Mouse (Mus musculus) midbrain, embryonic 11.5 days (tissue): ENCODE measurements at regions not wholly inside any gene's neighbourhood (a gene's known extent, or its start where the extent isn't known, plus 50 kb on each side); places are given as distances from the start of the nearest gene placed in this dataset.
"Not testable (repeated sequence)": the region's sequence is repeated elsewhere in the genome, so short reads cannot be mapped to it uniquely, and the experiment has no call there.

Experiments used
- ATAC-seq: fragments of 200-750 bp; cut with Nextera tagmentation; 2 replicates; pipeline ENCODE4 v1.8.0; 2017; ENCODE audit warnings: moderate TSS enrichment, moderate library complexity; ENCODE audit not compliant: low FRiP score
- DNase-seq: peaks from one replicate; pipeline ENCODE4 v3.0.0; 2015; ENCODE audit warnings: low spot score; ENCODE audit errors: missing footprints
- H3K27ac ChIP-seq: fragments of 300-500 bp; sonication (generic); 2 replicates; pipeline ENCODE4 v1.5.1; 2014; ENCODE audit warnings: low read depth, low read length
- H3K27me3 ChIP-seq: fragments of 300-500 bp; sonication (generic); 2 replicates; pipeline ENCODE4 v1.6.1; 2014; ENCODE audit warnings: mild to moderate bottlenecking, low read length, moderate library complexity, mixed read lengths; ENCODE audit not compliant: control insufficient read depth, insufficient read depth
- H3K36me3 ChIP-seq: fragments of 300-500 bp; sonication (generic); 2 replicates; pipeline ENCODE4 v1.6.1; 2014; ENCODE audit warnings: mild to moderate bottlenecking, low read length, moderate library complexity, mixed read lengths; ENCODE audit not compliant: control insufficient read depth, insufficient read depth
- H3K4me1 ChIP-seq: fragments of 300-500 bp; sonication (generic); 2 replicates; pipeline ENCODE4 v1.6.1; 2014; ENCODE audit warnings: low read length; ENCODE audit not compliant: control insufficient read depth, insufficient read depth
- H3K4me2 ChIP-seq: fragments of 300-500 bp; sonication (generic); 2 replicates; pipeline ENCODE4 v1.6.1; 2014; ENCODE audit warnings: mild to moderate bottlenecking, moderate library complexity
- H3K4me3 ChIP-seq: fragments of 300-500 bp; sonication (generic); 2 replicates; pipeline ENCODE4 v1.5.1; 2014; ENCODE audit warnings: low read depth, low read length
- H3K9ac ChIP-seq: fragments of 300-500 bp; sonication (generic); 2 replicates; pipeline ENCODE4 v1.6.1; 2014; ENCODE audit warnings: low read length
- H3K9me3 ChIP-seq: fragments of 300-500 bp; sonication (generic); 2 replicates; pipeline ENCODE4 v1.6.1; 2016; ENCODE audit warnings: low read length; ENCODE audit not compliant: control insufficient read depth
- WGBS: fragments of 180-500 bp; shearing (Covaris S2); extraction: QIAGEN DNeasy Blood & Tissue Kit; methylation state at CpG from one replicate; pipeline ENCODE4 v1.1.7; 2014; 5-methylcytosine and 5-hydroxymethylcytosine counted together

DNA sequence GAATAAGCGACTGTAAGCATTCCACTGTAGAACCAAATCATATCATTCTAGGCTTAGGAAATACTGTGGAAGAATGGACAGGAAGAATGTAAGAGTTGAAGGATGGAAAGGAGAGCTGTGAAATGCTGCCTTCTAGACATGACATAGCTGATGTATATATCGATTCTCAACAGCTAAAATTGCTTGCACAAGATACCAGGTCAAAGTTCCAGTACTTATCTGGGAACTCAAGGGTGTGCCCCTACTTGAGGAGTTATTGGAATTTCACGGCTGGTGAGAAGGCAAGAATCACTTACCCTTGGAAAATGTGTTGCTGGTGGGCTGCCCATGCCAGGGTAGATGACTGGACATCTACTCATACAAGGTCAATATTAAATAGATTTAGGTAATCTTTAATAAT lies 322.0 kb downstream of the Kif20b start:
- no peak for ATAC-seq
- H3K4me3 ChIP-seq: no peak overlapping the region
- no peaks in the 10 kb centered on the region for H3K9me3 ChIP-seq
- H3K9ac ChIP-seq: no peak overlapping the region
- H3K36me3 ChIP-seq: no peaks in the 10 kb centered on the region
- no peak overlapping the region for H3K27ac ChIP-seq
- DNase-seq: no peak
- no peaks in the 10 kb centered on the region for H3K4me1 ChIP-seq
- H3K4me2 ChIP-seq: no peak overlapping the region
- no peaks in the 10 kb centered on the region for H3K27me3 ChIP-seq
- whole genome bisulfite sequencing: 88% methylated on average over 3 of the region's 3 CpGs

DNA sequence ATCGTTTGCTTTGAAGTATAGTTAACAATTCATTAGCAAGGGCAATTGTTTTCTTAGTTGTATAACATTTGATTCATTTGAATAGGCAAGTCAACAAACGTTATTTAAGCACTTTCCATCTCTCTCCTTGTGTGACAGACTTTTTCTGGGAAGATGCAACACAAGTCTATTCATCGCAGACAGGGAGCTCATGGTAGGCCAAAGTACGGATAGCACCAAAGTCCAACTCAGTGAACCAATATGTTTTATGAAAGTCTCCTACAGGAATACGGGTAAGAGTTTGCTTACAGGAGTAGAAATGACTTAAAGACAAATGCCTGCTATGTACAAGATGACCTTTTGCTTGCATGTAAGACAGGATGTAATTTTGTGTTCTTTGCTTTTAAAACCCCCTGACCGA lies 325.4 kb downstream of the Kif20b start:
- H3K36me3 ChIP-seq: no peaks in the 10 kb centered on the region
- H3K27me3 ChIP-seq: no peaks in the 10 kb centered on the region
- DNase-seq (no peak), ATAC-seq (no peak)
- H3K4me1 ChIP-seq: no peaks in the 10 kb centered on the region
- no peak overlapping the region for H3K4me2 ChIP-seq
- no peaks in the 10 kb centered on the region for H3K9me3 ChIP-seq
- no peak overlapping the region for H3K27ac ChIP-seq
- 85% methylated on average over 6 of the region's 6 CpGs for WGBS
- H3K4me3 ChIP-seq: no peak overlapping the region
- no peak overlapping the region for H3K9ac ChIP-seq

DNA sequence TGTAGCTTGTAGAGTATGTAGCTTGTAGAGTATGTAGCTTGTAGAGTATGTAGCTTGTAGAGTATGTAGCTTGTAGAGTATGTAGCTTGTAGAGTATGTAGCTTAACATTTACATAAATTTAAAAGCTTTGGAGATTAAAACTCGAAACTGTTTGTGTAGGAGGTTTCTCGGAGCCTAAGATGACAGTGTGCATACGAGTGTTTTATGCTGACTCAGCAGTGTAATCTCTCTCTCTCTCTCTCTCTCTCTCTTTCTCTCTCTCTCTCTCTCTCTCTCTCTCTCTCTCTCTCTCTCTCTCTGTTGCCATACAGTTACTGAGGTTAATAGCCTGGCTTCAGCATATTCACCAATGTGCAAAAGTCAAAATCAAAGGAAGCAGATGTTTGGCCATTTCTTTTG lies 336.5 kb downstream of the Kif20b start:
- not testable (repeated sequence) for H3K4me2 ChIP-seq, DNase-seq, H3K9me3 ChIP-seq, H3K27ac ChIP-seq, H3K4me3 ChIP-seq, H3K27me3 ChIP-seq, H3K9ac ChIP-seq, H3K4me1 ChIP-seq, ATAC-seq, H3K36me3 ChIP-seq
- WGBS: 84% methylated on average over 3 of the region's 3 CpGs

DNA sequence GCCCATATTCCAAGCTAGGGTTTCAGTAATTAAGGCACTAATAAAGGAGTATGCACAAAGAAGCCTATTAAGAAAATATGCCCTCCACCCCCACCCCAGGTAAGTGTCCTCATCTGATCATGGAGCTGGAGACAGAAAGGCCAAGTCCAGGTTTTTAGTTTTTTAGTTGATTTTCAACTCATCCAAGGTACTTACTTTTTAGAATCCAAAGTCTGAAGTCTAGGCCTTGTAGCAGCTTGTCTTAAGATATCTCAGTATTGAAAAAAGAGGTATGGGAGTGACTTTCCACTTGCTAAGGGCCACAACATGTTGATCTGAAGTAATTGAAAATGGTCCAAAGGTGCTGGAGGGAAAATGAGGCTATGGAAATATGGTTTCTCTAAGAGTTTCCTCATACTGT lies 340.9 kb downstream of the Kif20b start:
- Histone ChIP-seq H3K36me3 (no peaks in the 10 kb centered on the region), H3K27ac (no peak overlapping the region), H3K9me3 (no peaks in the 10 kb centered on the region), H3K4me3 (no peak overlapping the region), H3K27me3 (no peaks in the 10 kb centered on the region), H3K4me2 (no peak overlapping the region), H3K9ac (no peak overlapping the region), H3K4me1 (no peaks in the 10 kb centered on the region)
- ATAC-seq: no peak
- no peak for DNase-seq

DNA sequence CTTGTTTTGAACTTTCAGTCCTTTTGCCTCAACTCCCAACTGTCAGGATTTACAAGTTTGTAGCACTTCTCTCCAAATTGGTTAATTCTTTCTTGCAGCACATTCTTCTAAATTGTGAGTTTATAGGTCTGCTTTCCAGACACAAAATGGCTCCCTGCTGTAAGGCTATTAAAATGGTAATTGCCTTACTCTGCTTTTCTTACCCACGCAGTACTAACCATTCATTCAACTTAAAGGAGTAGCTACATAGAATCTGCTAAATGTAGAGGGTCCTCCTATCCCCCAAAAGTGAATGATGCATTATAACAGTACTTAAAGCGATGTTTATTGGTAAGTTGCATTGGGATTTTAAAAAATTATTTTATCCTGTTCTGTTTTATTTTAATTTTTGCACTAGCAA lies 356.2 kb downstream of the Kif20b start:
- Histone ChIP-seq H3K9ac (no peak overlapping the region), H3K4me1 (no peaks in the 10 kb centered on the region), H3K4me3 (no peak overlapping the region), H3K9me3 (no peaks in the 10 kb centered on the region), H3K27me3 (no peaks in the 10 kb centered on the region), H3K4me2 (no peak overlapping the region), H3K36me3 (no peaks in the 10 kb centered on the region), H3K27ac (no peak overlapping the region)
- DNase-seq (no peak), ATAC-seq (no peak)
- WGBS: 52% methylated on average over 2 of the region's 2 CpGs

DNA sequence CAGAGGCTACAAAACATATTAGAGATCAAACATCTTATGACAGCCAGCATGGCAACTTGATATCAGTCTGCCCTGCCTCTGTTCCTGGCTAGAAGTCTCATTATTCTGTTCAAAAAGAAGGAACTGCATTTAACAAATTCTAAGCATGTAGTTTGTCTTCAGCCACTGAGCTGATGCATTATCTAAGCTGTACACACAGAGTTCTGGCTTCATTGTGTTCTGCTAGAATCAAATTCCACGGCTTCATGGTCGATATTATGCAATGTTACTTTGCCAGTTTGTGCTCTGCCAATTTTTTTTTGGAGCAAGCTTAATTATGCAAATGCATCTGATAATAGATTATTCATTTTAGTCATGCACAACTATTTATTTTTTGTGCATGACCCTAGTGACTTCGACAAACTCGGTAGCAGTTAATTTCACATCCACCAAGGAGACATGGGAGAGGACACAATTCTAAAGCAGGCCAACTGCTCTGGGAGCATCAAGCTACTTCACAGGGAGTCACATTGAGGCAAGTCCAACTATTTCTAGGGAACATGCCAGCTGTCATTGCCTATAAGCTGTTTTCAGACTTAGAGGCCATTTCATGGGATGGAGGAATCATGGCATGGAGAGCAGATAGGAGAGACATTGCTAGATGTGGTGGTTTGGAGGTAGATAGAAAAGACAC lies 360.8 kb downstream of the Kif20b start:
- H3K27ac ChIP-seq: no peak overlapping the region
- no peak overlapping the region for H3K4me2 ChIP-seq
- H3K4me1 ChIP-seq: no peaks in the 10 kb centered on the region
- DNase-seq (no peak), ATAC-seq (no peak)
- no peak overlapping the region for H3K4me3 ChIP-seq
- H3K9me3 ChIP-seq: no peaks in the 10 kb centered on the region
- 84% methylated on average over 4 of the region's 4 CpGs for WGBS
- H3K9ac ChIP-seq: no peak overlapping the region
- no peaks in the 10 kb centered on the region for H3K27me3 ChIP-seq
- no peaks in the 10 kb centered on the region for H3K36me3 ChIP-seq

DNA sequence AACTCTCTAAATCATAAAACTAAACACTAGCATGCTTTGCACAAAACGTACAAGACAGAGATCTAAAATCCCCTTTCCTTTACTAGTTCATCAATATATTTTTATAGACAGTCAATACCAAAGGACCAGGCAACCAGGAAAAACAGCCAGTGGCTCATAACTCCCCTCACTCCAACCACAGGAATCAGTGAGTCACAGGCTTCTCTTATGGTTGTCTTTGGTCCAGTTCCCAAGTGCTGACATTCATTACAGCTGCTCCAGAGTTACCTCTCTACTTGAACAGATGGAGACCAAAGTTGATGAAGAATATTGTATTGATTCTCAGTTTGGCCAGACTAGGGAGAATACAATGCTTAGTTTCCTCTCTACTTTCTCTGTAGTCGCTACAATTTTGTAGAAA lies 376.7 kb downstream of the Kif20b start:
- H3K4me3 ChIP-seq: no peak overlapping the region
- no peak overlapping the region for H3K4me2 ChIP-seq
- no peak overlapping the region for H3K9ac ChIP-seq
- H3K36me3 ChIP-seq: no peaks in the 10 kb centered on the region
- H3K27ac ChIP-seq: no peak overlapping the region
- no peak for DNase-seq
- no peak for ATAC-seq
- no peaks in the 10 kb centered on the region for H3K27me3 ChIP-seq
- WGBS: 82% methylated on average over 2 of the region's 2 CpGs
- no peaks in the 10 kb centered on the region for H3K9me3 ChIP-seq
- no peaks in the 10 kb centered on the region for H3K4me1 ChIP-seq

DNA sequence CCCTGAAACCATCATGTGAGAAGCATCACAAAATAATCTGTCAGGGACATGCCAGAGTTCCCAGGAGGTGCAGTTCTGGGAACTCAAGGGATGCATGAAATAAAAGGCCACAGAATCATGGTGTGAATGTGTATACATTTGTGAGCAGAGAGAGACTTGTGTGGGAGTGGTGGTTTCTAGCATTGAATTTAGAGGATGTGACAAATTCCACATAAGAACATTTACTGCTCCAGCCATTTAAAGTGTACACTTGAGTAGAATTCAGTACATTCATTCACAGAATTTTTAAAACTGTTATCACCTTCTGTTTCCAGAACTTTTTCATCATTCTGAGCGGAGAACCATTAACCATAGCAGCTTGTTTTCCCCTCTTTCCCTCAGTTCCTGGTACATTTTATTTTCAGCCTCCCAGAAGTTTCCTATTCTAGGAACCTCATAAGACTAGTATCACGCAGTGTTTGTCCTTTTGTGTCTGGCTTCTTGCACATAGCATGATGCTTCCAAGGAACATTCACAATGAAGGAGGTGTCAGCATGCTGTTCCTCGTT lies 380.6 kb downstream of the Kif20b start:
- Histone ChIP-seq H3K4me3 (no peak overlapping the region), H3K36me3 (no peaks in the 10 kb centered on the region), H3K27me3 (no peaks in the 10 kb centered on the region), H3K4me1 (no peaks in the 10 kb centered on the region), H3K9me3 (no peaks in the 10 kb centered on the region), H3K27ac (no peak overlapping the region), H3K9ac (no peak overlapping the region), H3K4me2 (no peak overlapping the region)
- no peak for DNase-seq
- ATAC-seq: no peak
- WGBS: 87% methylated on average over 3 of the region's 3 CpGs
